Mouse (Mus musculus) C2C12 (cell line): Measurements from ENCODE around the gene Plagl1. TPM values are rescaled to one million over a fixed set of nuclear protein-coding genes. Genes with fewer than 3 reads are reported as not detected.

Experiments used
- H3K27me3 ChIP-seq: one replicate; pipeline ENCODE4 v1.6.1; 2011; ENCODE audit not compliant: control insufficient read depth, insufficient read depth, insufficient read length
- H3K36me3 ChIP-seq: one replicate; pipeline ENCODE4 v1.6.1; 2011; ENCODE audit not compliant: control insufficient read depth, insufficient read depth
- H3K4me3 ChIP-seq: one replicate; pipeline ENCODE4 v1.5.1; 2011; ENCODE audit warnings: mild to moderate bottlenecking, control low read depth; ENCODE audit not compliant: poor library complexity, insufficient read depth, severe bottlenecking
- H3K79me2 ChIP-seq: one replicate; pipeline ENCODE4 v1.6.1; 2011; ENCODE audit not compliant: control insufficient read depth, insufficient read depth
- H3K79me3 ChIP-seq: one replicate; pipeline ENCODE4 v1.6.1; 2011; ENCODE audit warnings: low read depth, control low read depth
- H3ac ChIP-seq: one replicate; pipeline ENCODE3; 2011; ENCODE audit warnings: low read depth; ENCODE audit not compliant: control insufficient read depth, insufficient read length
- CEBPB ChIP-seq: IDR thresholded peaks from one replicate; pipeline ENCODE4 v1.6.1; 2011; ENCODE audit warnings: low read depth, mild to moderate bottlenecking, control low read depth, moderate library complexity
- CTCF ChIP-seq: IDR thresholded peaks from one replicate; pipeline ENCODE4 v1.5.1; 2011; ENCODE audit not compliant: control insufficient read depth, insufficient read depth, insufficient read length
- FOSL1 ChIP-seq: IDR thresholded peaks from one replicate; pipeline ENCODE4 v1.8.0; 2011; ENCODE audit warnings: mild to moderate bottlenecking, low read length; ENCODE audit not compliant: poor library complexity, insufficient read depth, severe bottlenecking
- MAX ChIP-seq: IDR thresholded peaks from one replicate; pipeline ENCODE4 v1.6.1; 2011; ENCODE audit warnings: mild to moderate bottlenecking, control low read depth
- MYOD1 ChIP-seq: IDR thresholded peaks from one replicate; pipeline ENCODE4 v1.6.1; 2011; ENCODE audit warnings: low read depth; ENCODE audit not compliant: control insufficient read depth, insufficient read length
- MYOG ChIP-seq: IDR thresholded peaks from one replicate; pipeline ENCODE4 v1.6.1; 2011; ENCODE audit not compliant: control insufficient read depth, insufficient read length; ENCODE audit errors: extremely low read depth
- USF1 ChIP-seq: IDR thresholded peaks from one replicate; pipeline ENCODE4 v1.6.1; 2011; ENCODE audit warnings: low read depth, mild to moderate bottlenecking, control low read depth, moderate library complexity
- polyA plus RNA-seq: library from polyadenylated mRNA; unstranded; fragments of >200 nt; fragmentation: generic; extraction: Trizol; gene quantifications from one replicate; pipeline ENCODE4 v1.2.1, GENCODE M21; 2012; ENCODE audit warnings: missing spikeins

Plagl1 gene
- polyA plus RNA-seq, 1 experiment: 1.0 TPM

DNA sequence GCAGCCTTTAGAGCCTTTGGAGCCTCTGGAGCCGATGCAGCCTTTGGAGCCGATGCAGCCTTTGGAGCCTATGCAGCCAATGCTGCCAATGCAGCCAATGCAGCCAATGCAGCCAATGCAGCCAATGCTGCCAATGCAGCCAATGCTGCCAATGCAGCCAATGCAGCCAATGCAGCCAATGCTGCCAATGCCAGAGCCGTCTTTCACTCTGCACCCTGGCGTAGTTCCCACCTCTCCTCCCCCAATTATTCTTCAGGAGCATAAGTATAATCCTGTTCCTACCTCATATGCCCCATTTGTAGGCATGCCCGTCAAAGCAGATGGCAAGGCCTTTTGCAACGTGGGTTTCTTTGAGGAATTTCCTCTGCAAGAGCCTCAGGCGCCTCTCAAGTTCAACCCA, 67.6 kb downstream of the Plagl1 start:
- no peaks in the 10 kb centered on the region for H3K79me2 ChIP-seq
- H3ac ChIP-seq: no peak overlapping the region
- no peaks in the 10 kb centered on the region for H3K36me3 ChIP-seq
- no peak overlapping the region for H3K4me3 ChIP-seq
- no peaks in the 10 kb centered on the region for H3K79me3 ChIP-seq
- H3K27me3 ChIP-seq: no peaks in the 10 kb centered on the region
- TF ChIP-seq FOSL1 (no peak), MAX (no peak), USF1 (no peak), MYOG (no peak), MYOD1 (no peak), CEBPB (no peak)

DNA sequence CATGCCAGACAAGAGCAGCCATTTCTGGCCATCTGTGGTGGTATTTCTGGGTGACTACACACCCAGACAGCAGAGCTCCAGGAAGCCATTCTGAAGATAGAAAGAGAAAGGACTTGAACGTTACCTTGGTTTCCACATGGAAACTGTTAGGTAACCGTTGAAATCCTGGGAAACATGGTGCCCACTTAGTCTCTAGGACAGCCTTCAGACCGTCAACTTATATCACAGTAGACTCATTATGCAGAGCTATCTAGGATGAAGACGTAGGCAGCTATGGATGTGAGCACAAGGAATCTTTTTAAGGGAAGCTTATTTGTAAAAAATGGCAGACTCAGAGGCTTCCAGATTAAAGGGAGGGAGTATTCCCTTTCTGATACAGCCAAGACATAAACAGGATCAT, 73.5 kb downstream of the Plagl1 start:
- Histone ChIP-seq H3ac (no peak overlapping the region), H3K27me3 (peaks cover 10% of the 10 kb centered on the region), H3K79me3 (no peaks in the 10 kb centered on the region), H3K79me2 (no peaks in the 10 kb centered on the region), H3K36me3 (no peaks in the 10 kb centered on the region), H3K4me3 (no peak overlapping the region)
- no peak for TF ChIP-seq CEBPB
- no peak for TF ChIP-seq MAX
- no peak for TF ChIP-seq MYOD1
- no peak for TF ChIP-seq CTCF
- TF ChIP-seq FOSL1: no peak
- TF ChIP-seq MYOG: no peak
- no peak for TF ChIP-seq USF1

DNA sequence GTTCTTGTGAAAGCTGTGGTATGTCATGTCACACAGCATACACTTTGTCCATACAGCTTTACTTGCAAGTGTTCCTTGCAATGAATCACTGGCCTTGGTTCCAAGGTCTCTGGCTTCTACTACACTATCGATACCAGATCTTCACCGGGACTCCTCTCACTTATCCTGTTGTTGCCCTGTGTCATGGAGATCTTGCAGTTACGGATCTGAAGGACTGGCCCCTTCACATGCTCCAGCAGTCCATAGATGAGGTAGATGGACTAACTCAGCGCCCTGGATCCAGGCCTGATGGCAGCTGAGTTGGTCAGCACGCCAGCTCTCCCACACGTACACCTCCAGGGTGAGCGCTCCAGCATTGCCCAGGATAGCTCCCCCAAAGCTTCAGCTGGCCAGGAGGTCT, 75.0 kb downstream of the Plagl1 start:
- H3K79me2 ChIP-seq: no peaks in the 10 kb centered on the region
- H3K27me3 ChIP-seq: peaks cover 16% of the 10 kb centered on the region
- no peaks in the 10 kb centered on the region for H3K36me3 ChIP-seq
- no peak overlapping the region for H3ac ChIP-seq
- no peaks in the 10 kb centered on the region for H3K79me3 ChIP-seq
- no peak for TF ChIP-seq MYOG
- TF ChIP-seq CEBPB: no peak
- no peak for TF ChIP-seq MAX
- TF ChIP-seq FOSL1: no peak
- TF ChIP-seq CTCF: no peak
- TF ChIP-seq MYOD1: no peak
- TF ChIP-seq USF1: no peak
- H3K4me3 ChIP-seq: no peak overlapping the region

DNA sequence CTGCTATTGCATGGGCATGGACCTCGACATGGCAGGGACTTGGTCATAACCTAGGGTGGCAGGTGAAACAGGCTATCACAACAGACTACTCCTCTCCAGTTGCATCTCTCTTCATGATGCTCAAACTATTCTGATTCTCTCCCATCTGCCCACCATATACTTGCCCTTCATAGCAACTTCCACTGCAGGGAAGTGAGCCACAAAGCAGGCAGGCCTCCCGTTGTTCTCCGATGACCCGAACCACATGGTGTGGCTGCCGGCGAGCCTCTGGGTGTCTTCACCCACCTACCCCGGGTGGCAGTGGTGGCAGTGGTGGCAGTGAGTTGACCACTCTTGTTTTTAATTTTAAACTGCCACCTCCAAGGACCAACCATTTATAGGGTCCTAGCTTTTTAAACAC, 75.4 kb downstream of the Plagl1 start:
- Histone ChIP-seq H3K4me3 (no peak overlapping the region), H3K79me2 (no peaks in the 10 kb centered on the region), H3K36me3 (no peaks in the 10 kb centered on the region), H3K79me3 (no peaks in the 10 kb centered on the region), H3ac (no peak overlapping the region), H3K27me3 (peaks cover 17% of the 10 kb centered on the region)
- TF ChIP-seq MAX (no peak), CTCF (no peak), MYOG (no peak), FOSL1 (no peak), USF1 (no peak), MYOD1 (no peak), CEBPB (no peak)

DNA sequence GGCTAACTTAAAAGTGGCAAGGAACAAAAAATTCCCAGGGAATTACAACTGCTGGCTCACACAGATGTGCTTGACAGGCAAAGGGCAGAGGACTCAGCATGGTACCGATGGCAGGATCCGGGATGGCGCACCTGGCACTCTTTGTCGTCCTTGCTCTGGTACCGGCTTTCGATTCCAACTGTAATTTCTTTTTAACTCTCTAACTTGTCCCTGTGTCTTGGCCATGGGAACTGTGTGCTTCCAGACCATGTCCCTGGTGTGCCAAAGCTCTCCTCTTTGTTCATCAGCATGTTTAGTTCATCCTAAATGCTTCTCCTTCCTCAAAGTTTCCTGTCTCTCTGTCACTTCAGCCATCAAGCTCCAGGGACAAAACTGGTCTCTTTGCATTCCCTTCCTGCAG, 77.6 kb downstream of the Plagl1 start:
- Histone ChIP-seq H3K27me3 (peaks cover 25% of the 10 kb centered on the region), H3K36me3 (no peaks in the 10 kb centered on the region), H3ac (no peak overlapping the region), H3K4me3 (no peak overlapping the region), H3K79me2 (no peaks in the 10 kb centered on the region), H3K79me3 (no peaks in the 10 kb centered on the region)
- TF ChIP-seq USF1 (no peak), FOSL1 (no peak), MAX (no peak), CTCF (no peak), MYOG (no peak), CEBPB (no peak), MYOD1 (no peak)

DNA sequence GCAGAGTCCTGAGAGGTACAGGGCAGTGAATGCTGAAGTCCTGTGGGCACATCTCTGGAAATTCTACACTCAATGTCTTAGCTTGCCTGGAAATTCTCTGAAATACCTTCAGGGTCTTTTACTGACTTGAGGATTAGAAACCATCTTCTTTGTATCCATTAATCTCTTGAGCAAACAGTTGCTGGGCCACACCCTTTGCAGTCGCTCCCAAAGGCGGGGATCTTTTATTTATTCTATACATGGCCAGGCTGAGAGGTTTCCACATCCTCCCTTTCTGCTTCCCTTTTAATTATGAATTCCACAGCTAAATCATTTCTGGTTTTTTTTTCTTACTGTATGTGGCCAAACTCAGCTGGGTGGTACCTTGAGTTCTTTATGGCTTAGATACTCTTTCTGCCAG, 80.1 kb downstream of the Plagl1 start:
- Histone ChIP-seq H3K79me3 (no peaks in the 10 kb centered on the region), H3K27me3 (peaks cover 25% of the 10 kb centered on the region), H3K36me3 (no peaks in the 10 kb centered on the region), H3K4me3 (no peak overlapping the region), H3K79me2 (no peaks in the 10 kb centered on the region), H3ac (no peak overlapping the region)
- TF ChIP-seq FOSL1 (no peak), CTCF (no peak), MYOG (no peak), MYOD1 (no peak), USF1 (no peak), MAX (no peak), CEBPB (no peak)
